Mouse (Mus musculus): ENCODE results near the gene Kpnb1. TPM values are rescaled to one million over a fixed set of nuclear protein-coding genes. Genes with fewer than 3 reads are reported as not detected.
A peak's percentile ranks its signal among the peaks of the same experiment; 100 is the strongest.

Kpnb1 gene
- polyA plus RNA-seq (2014; fragmentation: Nextera tagmentation; extraction: Ambion mirVana) = 61.2 and 63.6 TPM in 2 replicates

- peak within 1 kb of the TSS; percentile 98 for H3K9ac ChIP-seq (ENCODE audit: low read depth, low read length)
- peaks cover 16% of the 10 kb centered on the region for H3K36me3 ChIP-seq (ENCODE audit: control insufficient read depth, insufficient read depth, low read length)
- WGBS (ENCODE audit: insufficient replicate concordance) = 1% methylated on average over 81 of the region's 101 CpGs
- H3K4me3 ChIP-seq (ENCODE audit: low read depth, low read length) = peak within 1 kb of the TSS; percentile 95
- peak within 1 kb of the TSS; percentile 94 for H3K4me2 ChIP-seq
- peak; percentile 94 for ATAC-seq (replicated peaks; ENCODE audit: insufficient number of reproducible peaks, low FRiP score, low TSS enrichment)
- peaks cover 29% of the 10 kb centered on the region for H3K4me1 ChIP-seq (ENCODE audit: control insufficient read depth, insufficient read depth, low read length)
- peak within 1 kb of the TSS; percentile 99 for H3K27ac ChIP-seq (ENCODE audit: low read depth, low read length)
- H3K9me3 ChIP-seq (replicated peaks; ENCODE audit: control insufficient read depth, low read length) = no peaks in the 10 kb centered on the region
- no peaks in the 10 kb centered on the region for H3K27me3 ChIP-seq (ENCODE audit: control insufficient read depth, insufficient read depth, low read length)
These were observed at the start of gene Kpnb1 for GRCm38 (mm10) chr11:97187764-97188642. Gene Kpnb1, minus strand, starts transcription at chr11:97187881.

GRCm38 (mm10) chr11:97232436-97232835, 44.8 kb upstream of the Kpnb1 start:
- Histone ChIP-seq H3K4me1 (ENCODE audit: control insufficient read depth, insufficient read depth, low read length) (no peaks in the 10 kb centered on the region), H3K9ac (ENCODE audit: low read depth, low read length) (no peak overlapping the region), H3K36me3 (ENCODE audit: control insufficient read depth, insufficient read depth, low read length) (peaks cover 27% of the 10 kb centered on the region), H3K9me3 (replicated peaks; ENCODE audit: control insufficient read depth, low read length) (no peaks in the 10 kb centered on the region), H3K4me2 (no peak overlapping the region), H3K4me3 (ENCODE audit: low read depth, low read length) (no peak overlapping the region), H3K27me3 (ENCODE audit: control insufficient read depth, insufficient read depth, low read length) (no peaks in the 10 kb centered on the region), H3K27ac (ENCODE audit: low read depth, low read length) (no peak overlapping the region)
- no peak for ATAC-seq (replicated peaks; ENCODE audit: insufficient number of reproducible peaks, low FRiP score, low TSS enrichment)
- 90% methylated on average over 5 of the region's 5 CpGs for WGBS (ENCODE audit: insufficient replicate concordance)

DNA sequence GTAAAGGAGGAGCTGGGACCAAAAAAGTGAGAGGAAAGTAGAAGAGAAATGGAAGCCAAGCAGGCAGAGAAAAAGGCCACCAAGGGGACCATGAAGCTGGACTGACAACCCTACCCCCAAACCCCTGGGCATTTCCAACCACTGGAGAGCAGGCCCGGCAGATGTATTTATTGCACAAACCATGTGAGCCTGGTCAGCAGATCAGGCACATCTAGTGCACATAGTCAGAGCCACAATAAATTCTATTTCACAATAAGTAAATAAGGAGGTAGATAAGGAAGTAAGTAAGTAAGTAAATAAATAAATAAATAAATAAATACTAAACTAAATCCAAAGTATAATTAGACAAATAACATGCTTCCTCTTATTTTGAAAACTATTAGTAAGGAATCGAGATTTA, 41.7 kb upstream of the Kpnb1 start:
- Histone ChIP-seq H3K4me2 (no peak overlapping the region), H3K9ac (ENCODE audit: low read depth, low read length) (no peak overlapping the region), H3K4me3 (ENCODE audit: low read depth, low read length) (no peak overlapping the region), H3K27me3 (ENCODE audit: control insufficient read depth, insufficient read depth, low read length) (no peaks in the 10 kb centered on the region), H3K4me1 (ENCODE audit: control insufficient read depth, insufficient read depth, low read length) (no peaks in the 10 kb centered on the region), H3K36me3 (ENCODE audit: control insufficient read depth, insufficient read depth, low read length) (peaks cover 23% of the 10 kb centered on the region), H3K9me3 (replicated peaks; ENCODE audit: control insufficient read depth, low read length) (no peaks in the 10 kb centered on the region), H3K27ac (ENCODE audit: low read depth, low read length) (no peak overlapping the region)
- no peak for ATAC-seq (replicated peaks; ENCODE audit: insufficient number of reproducible peaks, low FRiP score, low TSS enrichment)
- WGBS (ENCODE audit: insufficient replicate concordance) = 86% methylated on average over 2 of the region's 2 CpGs

- ATAC-seq (replicated peaks; ENCODE audit: insufficient number of reproducible peaks, low FRiP score, low TSS enrichment) = no peak
- H3K9me3 ChIP-seq (replicated peaks; ENCODE audit: control insufficient read depth, low read length) = no peaks in the 10 kb centered on the region
- H3K27ac ChIP-seq (ENCODE audit: low read depth, low read length) = no peak overlapping the region
- H3K36me3 ChIP-seq (ENCODE audit: control insufficient read depth, insufficient read depth, low read length) = peaks cover 22% of the 10 kb centered on the region
- no peaks in the 10 kb centered on the region for H3K4me1 ChIP-seq (ENCODE audit: control insufficient read depth, insufficient read depth, low read length)
- H3K27me3 ChIP-seq (ENCODE audit: control insufficient read depth, insufficient read depth, low read length) = no peaks in the 10 kb centered on the region
- 88% methylated on average over 7 of the region's 7 CpGs for WGBS (ENCODE audit: insufficient replicate concordance)
- H3K9ac ChIP-seq (ENCODE audit: low read depth, low read length) = no peak overlapping the region
- no peak overlapping the region for H3K4me3 ChIP-seq (ENCODE audit: low read depth, low read length)
- no peak overlapping the region for H3K4me2 ChIP-seq
These were observed 41.3 kb upstream of the Kpnb1 start for GRCm38 (mm10) chr11:97228985-97229384.

- Histone ChIP-seq H3K27ac (ENCODE audit: low read depth, low read length) (no peak overlapping the region), H3K4me2 (no peak overlapping the region), H3K4me3 (ENCODE audit: low read depth, low read length) (no peak overlapping the region), H3K36me3 (ENCODE audit: control insufficient read depth, insufficient read depth, low read length) (peaks cover 21% of the 10 kb centered on the region), H3K4me1 (ENCODE audit: control insufficient read depth, insufficient read depth, low read length) (no peaks in the 10 kb centered on the region), H3K9ac (ENCODE audit: low read depth, low read length) (no peak overlapping the region), H3K27me3 (ENCODE audit: control insufficient read depth, insufficient read depth, low read length) (no peaks in the 10 kb centered on the region), H3K9me3 (replicated peaks; ENCODE audit: control insufficient read depth, low read length) (no peaks in the 10 kb centered on the region)
- ATAC-seq (replicated peaks; ENCODE audit: insufficient number of reproducible peaks, low FRiP score, low TSS enrichment) = no peak
- 97% methylated on average over 1 of the region's 1 CpGs for WGBS (ENCODE audit: insufficient replicate concordance)
These were observed 38.5 kb upstream of the Kpnb1 start for GRCm38 (mm10) chr11:97226131-97226530.

DNA sequence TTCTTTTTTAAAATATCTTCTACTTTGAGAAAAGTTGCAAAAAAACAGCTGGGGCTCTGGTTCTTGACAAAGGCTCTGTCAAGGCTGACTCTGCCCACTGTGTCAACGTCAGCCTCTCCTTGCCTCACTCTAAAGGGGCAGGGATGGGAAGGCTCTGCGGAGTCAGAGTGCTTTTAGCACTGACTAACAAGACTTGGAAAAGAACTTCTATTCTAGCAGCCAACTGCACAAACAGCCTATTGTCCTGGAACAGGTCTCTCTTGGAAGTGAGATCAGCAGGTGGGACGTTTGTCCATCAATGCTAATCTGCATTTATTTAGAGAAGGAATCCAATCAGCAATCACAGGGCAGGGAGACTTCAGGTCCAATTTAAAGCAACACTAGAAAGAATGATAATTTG, 35.8 kb upstream of the Kpnb1 start:
- ATAC-seq (replicated peaks; ENCODE audit: insufficient number of reproducible peaks, low FRiP score, low TSS enrichment) = no peak
- Histone ChIP-seq H3K4me3 (ENCODE audit: low read depth, low read length) (no peak overlapping the region), H3K36me3 (ENCODE audit: control insufficient read depth, insufficient read depth, low read length) (peaks cover 15% of the 10 kb centered on the region), H3K4me2 (no peak overlapping the region), H3K9ac (ENCODE audit: low read depth, low read length) (no peak overlapping the region), H3K4me1 (ENCODE audit: control insufficient read depth, insufficient read depth, low read length) (peaks cover 13% of the 10 kb centered on the region), H3K9me3 (replicated peaks; ENCODE audit: control insufficient read depth, low read length) (no peaks in the 10 kb centered on the region), H3K27me3 (ENCODE audit: control insufficient read depth, insufficient read depth, low read length) (no peaks in the 10 kb centered on the region), H3K27ac (ENCODE audit: low read depth, low read length) (no peak overlapping the region)
- 79% methylated on average over 3 of the region's 3 CpGs for WGBS (ENCODE audit: insufficient replicate concordance)

DNA sequence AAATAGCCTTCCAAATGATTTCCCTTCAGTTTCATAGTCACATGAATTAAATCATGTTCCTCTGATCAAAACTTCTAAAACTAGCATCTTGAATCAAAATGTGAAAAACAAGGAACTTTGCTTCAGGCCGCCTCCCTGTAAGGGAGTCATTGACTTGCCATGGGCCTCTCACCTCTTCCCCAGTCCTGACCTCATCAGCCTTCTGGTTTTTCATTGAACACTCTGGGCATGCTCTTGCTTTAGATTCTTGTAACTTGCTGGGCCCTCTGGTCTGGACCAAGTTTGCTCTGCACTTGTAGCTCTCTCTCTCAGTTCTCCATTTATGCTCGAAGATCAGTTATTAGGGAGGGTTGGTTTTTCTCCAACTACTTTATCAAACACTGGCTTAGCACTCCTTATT, 33.9 kb upstream of the Kpnb1 start:
- Histone ChIP-seq H3K9ac (ENCODE audit: low read depth, low read length) (no peak overlapping the region), H3K9me3 (replicated peaks; ENCODE audit: control insufficient read depth, low read length) (no peaks in the 10 kb centered on the region), H3K27ac (ENCODE audit: low read depth, low read length) (no peak overlapping the region), H3K4me2 (no peak overlapping the region), H3K27me3 (ENCODE audit: control insufficient read depth, insufficient read depth, low read length) (no peaks in the 10 kb centered on the region), H3K4me1 (ENCODE audit: control insufficient read depth, insufficient read depth, low read length) (peaks cover 13% of the 10 kb centered on the region), H3K4me3 (ENCODE audit: low read depth, low read length) (no peak overlapping the region), H3K36me3 (ENCODE audit: control insufficient read depth, insufficient read depth, low read length) (peaks cover 27% of the 10 kb centered on the region)
- WGBS (ENCODE audit: insufficient replicate concordance) = 91% methylated on average over 2 of the region's 2 CpGs
- ATAC-seq (replicated peaks; ENCODE audit: insufficient number of reproducible peaks, low FRiP score, low TSS enrichment) = no peak

DNA sequence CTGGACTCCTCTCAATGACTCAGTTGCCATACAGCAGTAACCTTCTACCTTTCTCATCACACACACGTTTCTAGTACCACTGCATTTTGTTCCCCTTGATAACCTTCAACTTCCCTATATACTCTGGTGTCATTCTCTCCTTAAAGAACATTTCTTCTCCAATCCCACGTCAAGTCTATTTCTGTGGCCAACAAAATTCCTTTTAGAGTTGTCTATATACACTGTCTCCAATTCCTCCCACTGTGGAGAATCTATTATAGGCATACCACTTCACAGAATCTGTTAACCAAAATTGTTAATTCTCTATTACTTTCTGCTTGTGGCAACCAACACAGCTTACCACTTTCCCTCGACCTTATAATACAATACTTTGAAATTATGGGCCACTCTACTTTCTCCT, 32.5 kb upstream of the Kpnb1 start:
- Histone ChIP-seq H3K9me3 (replicated peaks; ENCODE audit: control insufficient read depth, low read length) (no peaks in the 10 kb centered on the region), H3K4me1 (ENCODE audit: control insufficient read depth, insufficient read depth, low read length) (peaks cover 13% of the 10 kb centered on the region), H3K27ac (ENCODE audit: low read depth, low read length) (peak overlapping the region; percentile 15; the same call in 1 of the 2 replicates), H3K4me2 (no peak overlapping the region), H3K36me3 (ENCODE audit: control insufficient read depth, insufficient read depth, low read length) (peaks cover 32% of the 10 kb centered on the region), H3K27me3 (ENCODE audit: control insufficient read depth, insufficient read depth, low read length) (no peaks in the 10 kb centered on the region), H3K4me3 (ENCODE audit: low read depth, low read length) (no peak overlapping the region), H3K9ac (ENCODE audit: low read depth, low read length) (no peak overlapping the region)
- ATAC-seq (replicated peaks; ENCODE audit: insufficient number of reproducible peaks, low FRiP score, low TSS enrichment) = no peak
- 67% methylated on average over 3 of the region's 3 CpGs for WGBS (ENCODE audit: insufficient replicate concordance)

DNA sequence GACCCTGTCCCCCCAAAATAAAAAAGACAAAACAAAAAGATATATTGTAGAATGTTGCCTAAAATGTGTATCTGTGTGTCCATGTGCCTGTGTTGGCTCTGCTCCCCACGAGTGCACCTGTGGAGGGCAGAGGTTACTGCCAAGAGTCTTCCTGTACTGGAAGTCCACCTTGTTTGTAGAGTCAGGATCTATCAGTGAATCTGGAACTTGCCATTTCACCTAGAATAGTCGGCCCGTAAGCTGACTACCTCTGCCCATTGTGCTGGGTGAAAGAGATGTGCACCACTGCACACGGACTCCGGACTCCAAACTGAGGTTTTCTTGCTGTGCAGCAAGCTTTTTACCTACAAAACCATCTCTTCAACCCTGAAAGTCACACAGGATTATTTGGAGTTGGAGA, 26.7 kb upstream of the Kpnb1 start:
- 92% methylated on average over 5 of the region's 5 CpGs for WGBS (ENCODE audit: insufficient replicate concordance)
- no peak for ATAC-seq (replicated peaks; ENCODE audit: insufficient number of reproducible peaks, low FRiP score, low TSS enrichment)
- H3K36me3 ChIP-seq (ENCODE audit: control insufficient read depth, insufficient read depth, low read length) = peaks cover 45% of the 10 kb centered on the region

More for the DNA sequence above, 26.7 kb upstream of the Kpnb1 start:
- H3K4me3 ChIP-seq (ENCODE audit: low read depth, low read length) = no peak overlapping the region
- H3K27ac ChIP-seq (ENCODE audit: low read depth, low read length) = no peak overlapping the region
- no peaks in the 10 kb centered on the region for H3K9me3 ChIP-seq (replicated peaks; ENCODE audit: control insufficient read depth, low read length)
- H3K27me3 ChIP-seq (ENCODE audit: control insufficient read depth, insufficient read depth, low read length) = no peaks in the 10 kb centered on the region
- no peak overlapping the region for H3K4me2 ChIP-seq
- H3K4me1 ChIP-seq (ENCODE audit: control insufficient read depth, insufficient read depth, low read length) = no peaks in the 10 kb centered on the region; the same call in 1 of the 2 replicates
- no peak overlapping the region for H3K9ac ChIP-seq (ENCODE audit: low read depth, low read length)
